Mouse (Mus musculus) common myeloid progenitor, adult 5-6 weeks (primary cell): Measurements from ENCODE around the gene Esr2. TPM values are rescaled to one million over a fixed set of nuclear protein-coding genes. Genes with fewer than 3 reads are reported as not detected.
"Not testable (repeated sequence)": the region's sequence is repeated elsewhere in the genome, so short reads cannot be mapped to it uniquely, and the experiment has no call there.

Experiments used
- ATAC-seq: replicated peaks from 2 replicates; pipeline ENCODE4 v1.8.0; 2016; ENCODE audit warnings: low read depth, mild to moderate bottlenecking, moderate TSS enrichment, inconsistent platforms; ENCODE audit not compliant: poor library complexity, severe bottlenecking
- total RNA-seq: library from RNA; stranded (forward); fragments of 200-1000, 187-1606 nt; gene quantifications from 2 replicates; pipeline ENCODE4 v1.2.3, GENCODE M21; 2017

Esr2 gene
- not detected in 2 replicates for total RNA-seq

- ATAC-seq: peak; percentile 75
These were observed at the start of gene Esr2 for GRCm38 (mm10) chr12:76177000-76177863. Gene Esr2 (minus strand): TSS chr12:76177259.

DNA sequence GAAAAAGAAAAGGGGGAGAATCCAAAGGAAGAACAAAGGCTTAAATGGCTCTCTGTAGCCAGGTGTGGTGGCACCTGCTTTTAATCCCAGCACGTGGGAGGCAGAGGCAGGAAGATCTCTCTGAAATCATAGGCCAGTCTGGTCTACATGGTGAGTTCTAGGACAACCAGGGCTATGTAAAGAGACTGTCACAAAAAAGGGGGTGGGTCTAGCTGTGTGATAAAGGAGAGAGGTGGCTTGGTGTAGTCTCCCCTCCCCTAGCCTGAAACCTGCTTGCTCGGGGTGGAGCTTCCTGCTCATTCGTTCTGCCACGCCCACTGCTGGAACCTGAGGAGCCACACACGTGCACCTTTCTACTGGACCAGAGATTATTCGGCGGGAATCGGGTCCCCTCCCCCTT lies 45.0 kb upstream of the Esr2 start:
- ATAC-seq: not testable (repeated sequence)

- no peak for ATAC-seq
These were observed 39.7 kb upstream of the Esr2 start for GRCm38 (mm10) chr12:76216716-76217115.

GRCm38 (mm10) chr12:76215121-76215520 lies 38.1 kb upstream of the Esr2 start:
- ATAC-seq: no peak

- ATAC-seq: no peak
These were observed 32.4 kb upstream of the Esr2 start for GRCm38 (mm10) chr12:76209429-76209974.

DNA sequence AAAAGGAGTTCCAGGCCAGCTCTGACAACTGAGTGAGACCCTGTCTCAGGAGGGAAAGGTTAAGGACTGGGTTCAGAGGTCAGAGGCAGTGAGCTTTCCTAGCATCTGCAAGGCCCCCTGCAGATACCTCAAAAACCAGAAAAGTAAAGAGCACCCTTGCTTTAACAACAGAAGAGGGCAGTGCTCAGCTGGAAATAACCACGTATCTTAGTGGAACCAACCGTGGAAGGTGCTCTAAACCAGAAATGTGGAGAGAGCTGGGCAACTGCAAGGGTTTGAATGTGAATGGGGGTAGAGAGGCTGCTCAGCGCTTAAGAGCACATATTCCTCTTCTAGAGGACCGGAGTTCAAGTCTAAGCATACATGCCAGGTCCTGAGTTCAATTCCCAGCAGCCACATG lies 23.3 kb upstream of the Esr2 start:
- no peak for ATAC-seq

- ATAC-seq: no peak
These were observed 20.0 kb upstream of the Esr2 start for GRCm38 (mm10) chr12:76197071-76197470.

- peak; percentile 88 for ATAC-seq
These were observed 19.6 kb upstream of the Esr2 start for GRCm38 (mm10) chr12:76196709-76197054.

GRCm38 (mm10) chr12:76195912-76196708 lies 19.1 kb upstream of the Esr2 start:
- ATAC-seq: peak; percentile 80

GRCm38 (mm10) chr12:76194526-76194925 lies 17.5 kb upstream of the Esr2 start:
- ATAC-seq: peak; percentile 23; the same call in 1 of the 2 replicates

- ATAC-seq: peak; percentile 85
These were observed 13.9 kb upstream of the Esr2 start for GRCm38 (mm10) chr12:76190940-76191339.

GRCm38 (mm10) chr12:76187849-76188248 lies 10.8 kb upstream of the Esr2 start:
- ATAC-seq: peak; percentile 58; the same call in 1 of the 2 replicates

GRCm38 (mm10) chr12:76186473-76186872 lies 9.4 kb upstream of the Esr2 start:
- no peak for ATAC-seq

GRCm38 (mm10) chr12:76185167-76185816 lies 8.2 kb upstream of the Esr2 start:
- no peak for ATAC-seq

DNA sequence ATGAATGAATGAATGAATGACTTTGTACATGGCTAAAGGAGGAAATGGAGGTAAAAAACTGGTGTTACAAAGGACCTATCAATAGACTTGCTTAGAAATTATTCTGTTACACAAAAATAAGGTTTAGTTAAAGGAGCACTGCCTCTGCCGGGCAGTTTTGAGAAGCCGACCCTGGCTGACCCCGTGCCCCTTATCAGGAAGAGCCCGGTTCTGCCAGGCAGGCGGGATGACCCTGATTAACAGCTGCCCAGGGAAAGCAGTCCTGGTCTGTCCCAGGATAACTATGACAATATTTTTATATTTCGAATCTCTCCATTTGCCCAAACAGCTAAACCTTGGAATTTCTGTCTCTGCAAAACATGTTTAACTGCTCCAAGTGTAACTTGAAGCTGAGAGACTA lies 7.2 kb upstream of the Esr2 start:
- ATAC-seq: no peak

- no peak for ATAC-seq
These were observed 5.8 kb upstream of the Esr2 start for GRCm38 (mm10) chr12:76182831-76183230.

GRCm38 (mm10) chr12:76181471-76181870 lies 4.4 kb upstream of the Esr2 start:
- ATAC-seq: no peak

- no peak for ATAC-seq
These were observed 3.4 kb upstream of the Esr2 start for GRCm38 (mm10) chr12:76180442-76180841.

DNA sequence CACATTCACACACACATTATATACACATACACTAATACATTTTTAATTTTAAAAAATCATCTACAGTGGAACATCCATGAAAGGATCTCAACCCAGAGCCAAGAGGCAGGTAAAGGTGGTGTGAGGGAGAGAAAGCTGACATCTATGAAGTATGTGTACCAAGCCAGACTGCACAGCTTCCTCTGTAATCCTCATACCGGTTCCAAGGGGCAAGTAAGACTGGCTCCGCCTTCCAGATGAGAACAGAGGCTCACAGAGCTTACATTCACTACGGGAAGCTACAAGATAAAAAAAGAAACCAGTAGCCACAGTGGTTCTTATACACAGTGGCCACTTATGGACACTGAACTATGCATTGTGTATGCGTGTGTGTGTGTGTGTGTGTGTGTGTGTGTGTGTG lies 2.5 kb upstream of the Esr2 start:
- no peak for ATAC-seq

GRCm38 (mm10) chr12:76179051-76179450 lies 2.0 kb upstream of the Esr2 start:
- ATAC-seq: no peak
